Mouse (Mus musculus) forebrain, embryonic 15.5 days (tissue): ENCODE data around the gene Nmur1. TPM values are rescaled to one million over a fixed set of nuclear protein-coding genes. Genes with fewer than 3 reads are reported as not detected.

Experiments used
- ATAC-seq: fragments of 200-750 bp; cut with Nextera tagmentation; replicated peaks from 2 replicates; pipeline ENCODE4 v1.8.0; 2017; ENCODE audit warnings: mild to moderate bottlenecking, moderate TSS enrichment, moderate library complexity
- H3K27ac ChIP-seq: fragments of 300-500 bp; sonication (generic); replicated peaks from 2 replicates; pipeline ENCODE4 v1.5.1; 2015; ENCODE audit warnings: mild to moderate bottlenecking, inconsistent platforms
- H3K27me3 ChIP-seq: fragments of 300-500 bp; sonication (generic); 2 replicates; pipeline ENCODE4 v1.6.1; 2015; ENCODE audit warnings: inconsistent platforms
- H3K36me3 ChIP-seq: fragments of 300-500 bp; sonication (generic); 2 replicates; pipeline ENCODE4 v1.6.1; 2015; ENCODE audit warnings: mild to moderate bottlenecking, inconsistent platforms
- H3K4me1 ChIP-seq: fragments of 300-500 bp; sonication (generic); 2 replicates; pipeline ENCODE4 v1.6.1; 2015; ENCODE audit warnings: inconsistent platforms
- H3K4me2 ChIP-seq: fragments of 300-500 bp; sonication (generic); replicated peaks from 2 replicates; pipeline ENCODE4 v1.6.1; 2015; ENCODE audit warnings: mild to moderate bottlenecking, inconsistent platforms
- H3K4me3 ChIP-seq: fragments of 300-500 bp; sonication (generic); 2 replicates; pipeline ENCODE4 v1.5.1; 2015; ENCODE audit warnings: mild to moderate bottlenecking, inconsistent platforms
- H3K9ac ChIP-seq: fragments of 300-500 bp; sonication (generic); replicated peaks from 2 replicates; pipeline ENCODE4 v1.6.1; 2015; ENCODE audit warnings: mild to moderate bottlenecking, inconsistent platforms
- H3K9me3 ChIP-seq: fragments of 300-500 bp; sonication (generic); 2 replicates; pipeline ENCODE4 v1.6.1; 2016; ENCODE audit warnings: inconsistent platforms
- WGBS: fragments of 180-500 bp; shearing (Covaris S2); methylation state at CpG from one replicate; pipeline ENCODE4 v1.1.7; 2015; ENCODE audit warnings: mixed read lengths; 5-methylcytosine and 5-hydroxymethylcytosine counted together
- polyA plus RNA-seq: library from polyadenylated mRNA; unstranded; fragments of >200 nt; fragmentation: Nextera tagmentation; extraction: Ambion mirVana; gene quantifications from 2 replicates; pipeline ENCODE4 v1.2.1, GENCODE M21; 2015

The Nmur1 gene
- polyA plus RNA-seq, 1 experiment from 2014 or later = 0.18 TPM

- no peak overlapping the region for H3K9ac ChIP-seq
- H3K4me3 ChIP-seq = no peak overlapping the region
- H3K4me2 ChIP-seq = no peak overlapping the region
- no peaks in the 10 kb centered on the region for H3K4me1 ChIP-seq
- no peaks in the 10 kb centered on the region for H3K36me3 ChIP-seq
- H3K27me3 ChIP-seq = no peaks in the 10 kb centered on the region
- no peak for ATAC-seq
- no peaks in the 10 kb centered on the region for H3K9me3 ChIP-seq
- WGBS = 87% methylated on average over 8 of the region's 8 CpGs
- no peak overlapping the region for H3K27ac ChIP-seq
Observed at GRCm38 (mm10) chr1:86397621-86398020, 28.4 kb downstream of the Nmur1 start.

- Histone ChIP-seq H3K9me3 (no peaks in the 10 kb centered on the region), H3K27me3 (no peaks in the 10 kb centered on the region), H3K4me3 (no peak overlapping the region), H3K9ac (no peak overlapping the region), H3K4me1 (no peaks in the 10 kb centered on the region), H3K27ac (no peak overlapping the region), H3K4me2 (no peak overlapping the region), H3K36me3 (no peaks in the 10 kb centered on the region)
- no peak for ATAC-seq
- WGBS = 74% methylated on average over 7 of the region's 7 CpGs
Observed at GRCm38 (mm10) chr1:86395897-86396296, 30.1 kb downstream of the Nmur1 start.

GRCm38 (mm10) chr1:86394246-86394645 lies 31.8 kb downstream of the Nmur1 start:
- 90% methylated on average over 3 of the region's 3 CpGs for WGBS
- no peak for ATAC-seq

GRCm38 (mm10) chr1:86393219-86393618 lies 32.8 kb downstream of the Nmur1 start:
- no peaks in the 10 kb centered on the region for H3K27me3 ChIP-seq
- ATAC-seq = no peak
- no peak overlapping the region for H3K27ac ChIP-seq
- no peak overlapping the region for H3K4me3 ChIP-seq
- H3K9ac ChIP-seq = no peak overlapping the region
- H3K9me3 ChIP-seq = no peaks in the 10 kb centered on the region
- H3K36me3 ChIP-seq = no peaks in the 10 kb centered on the region
- no peaks in the 10 kb centered on the region for H3K4me1 ChIP-seq
- no peak overlapping the region for H3K4me2 ChIP-seq
- WGBS = 91% methylated on average over 3 of the region's 3 CpGs

More at GRCm38 (mm10) chr1:86394246-86394645, 31.8 kb downstream of the Nmur1 start:
- Histone ChIP-seq H3K4me3 (no peak overlapping the region), H3K27ac (no peak overlapping the region), H3K36me3 (no peaks in the 10 kb centered on the region), H3K27me3 (no peaks in the 10 kb centered on the region), H3K9me3 (no peaks in the 10 kb centered on the region), H3K4me2 (no peak overlapping the region), H3K9ac (no peak overlapping the region), H3K4me1 (no peaks in the 10 kb centered on the region)

- Histone ChIP-seq H3K9ac (no peak overlapping the region), H3K4me1 (no peaks in the 10 kb centered on the region), H3K4me2 (no peak overlapping the region), H3K4me3 (no peak overlapping the region), H3K27me3 (no peaks in the 10 kb centered on the region), H3K27ac (no peak overlapping the region), H3K36me3 (no peaks in the 10 kb centered on the region), H3K9me3 (no peaks in the 10 kb centered on the region)
- ATAC-seq = no peak
- 61% methylated on average over 2 of the region's 2 CpGs for WGBS
Observed at GRCm38 (mm10) chr1:86391425-86391824, 34.6 kb downstream of the Nmur1 start.

GRCm38 (mm10) chr1:86389230-86389629 lies 36.8 kb downstream of the Nmur1 start:
- WGBS = 3% methylated on average over 11 of the region's 11 CpGs
- Histone ChIP-seq H3K27ac (no peak overlapping the region), H3K9ac (no peak overlapping the region), H3K27me3 (no peaks in the 10 kb centered on the region), H3K9me3 (no peaks in the 10 kb centered on the region), H3K4me1 (no peaks in the 10 kb centered on the region), H3K4me3 (no peak overlapping the region), H3K4me2 (no peak overlapping the region), H3K36me3 (no peaks in the 10 kb centered on the region)
- ATAC-seq = peak; percentile 60

GRCm38 (mm10) chr1:86381027-86381426 lies 45.0 kb downstream of the Nmur1 start:
- Histone ChIP-seq H3K4me2 (no peak overlapping the region), H3K27ac (no peak overlapping the region), H3K9ac (no peak overlapping the region), H3K4me1 (0 out of 2 replicates have a peak, but pooled peaks cover 4% of the 10 kb centered on the region), H3K4me3 (no peak overlapping the region), H3K36me3 (no peaks in the 10 kb centered on the region), H3K27me3 (no peaks in the 10 kb centered on the region), H3K9me3 (no peaks in the 10 kb centered on the region)
- ATAC-seq = no peak
- WGBS = 36% methylated on average over 13 of the region's 13 CpGs

GRCm38 (mm10) chr1:86379161-86379569 lies 46.9 kb downstream of the Nmur1 start:
- Histone ChIP-seq H3K9ac (no peak overlapping the region), H3K4me1 (0 out of 2 replicates have a peak, but pooled peaks cover 4% of the 10 kb centered on the region), H3K4me3 (no peak overlapping the region), H3K36me3 (no peaks in the 10 kb centered on the region), H3K27me3 (no peaks in the 10 kb centered on the region), H3K9me3 (no peaks in the 10 kb centered on the region), H3K27ac (no peak overlapping the region), H3K4me2 (no peak overlapping the region)
- WGBS = 77% methylated on average over 9 of the region's 9 CpGs
- no peak for ATAC-seq

GRCm38 (mm10) chr1:86378662-86379061 lies 47.4 kb downstream of the Nmur1 start:
- Histone ChIP-seq H3K4me3 (no peak overlapping the region), H3K9ac (no peak overlapping the region), H3K4me2 (no peak overlapping the region), H3K27me3 (no peaks in the 10 kb centered on the region), H3K4me1 (0 out of 2 replicates have a peak, but pooled peaks cover 4% of the 10 kb centered on the region), H3K36me3 (no peaks in the 10 kb centered on the region), H3K9me3 (no peaks in the 10 kb centered on the region), H3K27ac (no peak overlapping the region; the same call in 1 of the 2 replicates)
- 75% methylated on average over 5 of the region's 6 CpGs for WGBS
- ATAC-seq = no peak

GRCm38 (mm10) chr1:86376354-86376753 lies 49.7 kb downstream of the Nmur1 start:
- Histone ChIP-seq H3K4me3 (no peak overlapping the region), H3K9me3 (no peaks in the 10 kb centered on the region), H3K36me3 (no peaks in the 10 kb centered on the region), H3K27me3 (no peaks in the 10 kb centered on the region), H3K4me1 (0 out of 2 replicates have a peak, but pooled peaks cover 4% of the 10 kb centered on the region), H3K9ac (no peak overlapping the region), H3K27ac (no peak overlapping the region), H3K4me2 (no peak overlapping the region)
- no peak for ATAC-seq
- WGBS = 77% methylated on average over 5 of the region's 5 CpGs

GRCm38 (mm10) chr1:86371997-86372396 lies 54.0 kb downstream of the Nmur1 start:
- no peak overlapping the region for H3K4me3 ChIP-seq
- no peaks in the 10 kb centered on the region for H3K27me3 ChIP-seq
- no peak for ATAC-seq
- H3K9ac ChIP-seq = no peak overlapping the region
- WGBS = 46% methylated on average over 10 of the region's 10 CpGs
- no peaks in the 10 kb centered on the region for H3K9me3 ChIP-seq
- H3K4me1 ChIP-seq = no peaks in the 10 kb centered on the region
- H3K27ac ChIP-seq = no peak overlapping the region
- H3K36me3 ChIP-seq = no peaks in the 10 kb centered on the region
- H3K4me2 ChIP-seq = no peak overlapping the region

- Histone ChIP-seq H3K4me1 (no peaks in the 10 kb centered on the region), H3K27ac (no peak overlapping the region), H3K9me3 (no peaks in the 10 kb centered on the region), H3K4me3 (no peak overlapping the region), H3K9ac (no peak overlapping the region), H3K27me3 (no peaks in the 10 kb centered on the region), H3K4me2 (no peak overlapping the region), H3K36me3 (no peaks in the 10 kb centered on the region)
- ATAC-seq = no peak
- 74% methylated on average over 4 of the region's 4 CpGs for WGBS
Observed at GRCm38 (mm10) chr1:86368086-86368485, 57.9 kb downstream of the Nmur1 start.

GRCm38 (mm10) chr1:86363671-86364070 lies 62.4 kb downstream of the Nmur1 start:
- no peaks in the 10 kb centered on the region for H3K36me3 ChIP-seq
- no peak overlapping the region for H3K4me3 ChIP-seq
- H3K4me1 ChIP-seq = peaks cover 17% of the 10 kb centered on the region
- 20% methylated on average over 6 of the region's 6 CpGs for WGBS
- H3K9me3 ChIP-seq = no peaks in the 10 kb centered on the region
- H3K4me2 ChIP-seq = no peak overlapping the region
- no peaks in the 10 kb centered on the region for H3K27me3 ChIP-seq
- H3K9ac ChIP-seq = no peak overlapping the region
- no peak overlapping the region for H3K27ac ChIP-seq
- no peak for ATAC-seq
